Mouse (Mus musculus) heart, embryonic 11.5 days (tissue): Measurements from ENCODE around the gene Adcy1. TPM values are rescaled to one million over a fixed set of nuclear protein-coding genes. Genes with fewer than 3 reads are reported as not detected.

ENCODE experiments used
- ATAC-seq: fragments of 200-750 bp; cut with Nextera tagmentation; replicated peaks from 2 replicates; pipeline ENCODE4 v1.8.0; 2017; ENCODE audit warnings: moderate library complexity; ENCODE audit not compliant: insufficient number of reproducible peaks, low FRiP score, low TSS enrichment
- H3K27ac ChIP-seq: fragments of 300-500 bp; sonication (generic); 2 replicates; pipeline ENCODE4 v1.5.1; 2014; ENCODE audit warnings: mild to moderate bottlenecking, low read depth, low read length
- H3K27me3 ChIP-seq: fragments of 300-500 bp; sonication (generic); 2 replicates; pipeline ENCODE4 v1.6.1; 2014; ENCODE audit warnings: mild to moderate bottlenecking, low read length, mixed read lengths; ENCODE audit not compliant: control insufficient read depth, insufficient read depth
- H3K36me3 ChIP-seq: fragments of 300-500 bp; sonication (generic); 2 replicates; pipeline ENCODE4 v1.6.1; 2014; ENCODE audit warnings: mild to moderate bottlenecking, low read length, moderate library complexity, mixed read lengths; ENCODE audit not compliant: control insufficient read depth, insufficient read depth
- H3K4me1 ChIP-seq: fragments of 300-500 bp; sonication (generic); 2 replicates; pipeline ENCODE4 v1.6.1; 2014; ENCODE audit warnings: low read length; ENCODE audit not compliant: control insufficient read depth, insufficient read depth
- H3K4me2 ChIP-seq: fragments of 300-500 bp; sonication (generic); 2 replicates; pipeline ENCODE4 v1.6.1; 2014; ENCODE audit warnings: mild to moderate bottlenecking, moderate library complexity
- H3K4me3 ChIP-seq: fragments of 300-500 bp; sonication (generic); 2 replicates; pipeline ENCODE4 v1.5.1; 2014; ENCODE audit warnings: low read depth, low read length
- H3K9ac ChIP-seq: fragments of 300-500 bp; sonication (generic); 2 replicates; pipeline ENCODE4 v1.6.1; 2014; ENCODE audit warnings: mild to moderate bottlenecking, low read depth, low read length, moderate library complexity
- H3K9me3 ChIP-seq: fragments of 300-500 bp; sonication (generic); replicated peaks from 2 replicates; pipeline ENCODE4 v1.6.1; 2016; ENCODE audit warnings: low read length; ENCODE audit not compliant: control insufficient read depth
- WGBS: fragments of 180-500 bp; shearing (Covaris S2); extraction: QIAGEN DNeasy Blood & Tissue Kit; methylation state at CpG from one replicate; pipeline ENCODE4 v1.1.7; 2014; ENCODE audit not compliant: insufficient replicate concordance; 5-methylcytosine and 5-hydroxymethylcytosine counted together
- polyA plus RNA-seq: library from polyadenylated mRNA; unstranded; fragments of >200 nt; fragmentation: Nextera tagmentation; extraction: Ambion mirVana; gene quantifications from 2 replicates; pipeline ENCODE4 v1.2.1, GENCODE M21; 2014

Adcy1 gene
- polyA plus RNA-seq, 1 experiment from 2014 or later, result 2.5 TPM

- Histone ChIP-seq H3K4me3 (no peak overlapping the region), H3K4me1 (peaks cover 5% of the 10 kb centered on the region; the same call in 1 of the 2 replicates), H3K9me3 (no peaks in the 10 kb centered on the region), H3K36me3 (no peaks in the 10 kb centered on the region), H3K27me3 (no peaks in the 10 kb centered on the region), H3K27ac (no peak overlapping the region), H3K9ac (no peak overlapping the region), H3K4me2 (no peak overlapping the region)
- ATAC-seq, result no peak
- WGBS, result 75% methylated on average over 3 of the region's 3 CpGs
These were observed 13.2 kb downstream of the Adcy1 start for GRCm38 (mm10) chr11:7076510-7076909.

GRCm38 (mm10) chr11:7081893-7082292 is 18.6 kb downstream of the Adcy1 start:
- no peak for ATAC-seq
- no peak overlapping the region for H3K4me2 ChIP-seq
- H3K36me3 ChIP-seq, result no peaks in the 10 kb centered on the region
- no peak overlapping the region for H3K27ac ChIP-seq
- H3K4me1 ChIP-seq, result peaks cover 2% of the 10 kb centered on the region; the same call in 1 of the 2 replicates
- WGBS, result 93% methylated on average over 1 of the region's 1 CpGs
- H3K9me3 ChIP-seq, result no peaks in the 10 kb centered on the region
- H3K4me3 ChIP-seq, result no peak overlapping the region
- H3K9ac ChIP-seq, result no peak overlapping the region
- no peaks in the 10 kb centered on the region for H3K27me3 ChIP-seq

GRCm38 (mm10) chr11:7083911-7084310 is 20.6 kb downstream of the Adcy1 start:
- Histone ChIP-seq H3K4me1 (peaks cover 2% of the 10 kb centered on the region; the same call in 1 of the 2 replicates), H3K36me3 (no peaks in the 10 kb centered on the region), H3K9ac (no peak overlapping the region), H3K4me2 (no peak overlapping the region), H3K9me3 (no peaks in the 10 kb centered on the region), H3K27me3 (no peaks in the 10 kb centered on the region), H3K4me3 (no peak overlapping the region), H3K27ac (no peak overlapping the region)
- ATAC-seq, result no peak
- 86% methylated on average over 1 of the region's 1 CpGs for WGBS

GRCm38 (mm10) chr11:7085184-7085583 is 21.9 kb downstream of the Adcy1 start:
- Histone ChIP-seq H3K9ac (no peak overlapping the region), H3K27ac (no peak overlapping the region), H3K9me3 (no peaks in the 10 kb centered on the region), H3K4me1 (peaks cover 2% of the 10 kb centered on the region; the same call in 1 of the 2 replicates), H3K4me3 (no peak overlapping the region), H3K27me3 (no peaks in the 10 kb centered on the region), H3K36me3 (no peaks in the 10 kb centered on the region), H3K4me2 (no peak overlapping the region)
- no peak for ATAC-seq
- 85% methylated on average over 5 of the region's 5 CpGs for WGBS

GRCm38 (mm10) chr11:7091120-7091519 is 27.8 kb downstream of the Adcy1 start:
- WGBS, result 90% methylated on average over 5 of the region's 5 CpGs
- no peak for ATAC-seq
- Histone ChIP-seq H3K4me2 (no peak overlapping the region), H3K27me3 (no peaks in the 10 kb centered on the region), H3K4me1 (no peaks in the 10 kb centered on the region), H3K4me3 (no peak overlapping the region), H3K27ac (no peak overlapping the region), H3K36me3 (no peaks in the 10 kb centered on the region), H3K9me3 (0 out of 2 replicates have a peak, but pooled peaks cover 3% of the 10 kb centered on the region), H3K9ac (no peak overlapping the region)

DNA sequence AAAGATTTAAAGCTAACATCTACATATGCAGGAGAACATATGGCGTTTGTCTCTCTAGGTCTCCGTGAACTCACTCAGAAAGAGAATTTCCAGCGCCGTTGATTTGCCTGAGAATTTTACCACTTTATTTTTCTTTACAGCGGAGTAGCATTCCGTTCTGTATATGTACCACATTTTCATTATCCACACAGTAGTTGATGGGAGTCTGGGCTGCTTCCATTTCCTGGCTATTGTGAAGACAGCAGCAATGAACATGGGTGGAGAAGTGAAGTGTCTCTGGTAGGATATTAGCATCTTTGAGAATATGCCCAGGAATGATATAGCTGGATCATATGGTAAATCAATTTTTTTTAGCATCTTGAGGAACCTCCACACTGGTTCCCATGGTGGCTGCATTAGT is 31.6 kb downstream of the Adcy1 start:
- 0 out of 2 replicates have a peak, but pooled peaks cover 3% of the 10 kb centered on the region for H3K9me3 ChIP-seq
- no peak overlapping the region for H3K27ac ChIP-seq
- H3K27me3 ChIP-seq, result no peaks in the 10 kb centered on the region
- no peak overlapping the region for H3K4me2 ChIP-seq
- 90% methylated on average over 6 of the region's 6 CpGs for WGBS
- H3K36me3 ChIP-seq, result no peaks in the 10 kb centered on the region
- ATAC-seq, result no peak
- no peak overlapping the region for H3K9ac ChIP-seq
- no peak overlapping the region for H3K4me3 ChIP-seq
- no peaks in the 10 kb centered on the region for H3K4me1 ChIP-seq

GRCm38 (mm10) chr11:7101674-7102073 is 38.4 kb downstream of the Adcy1 start:
- 83% methylated on average over 6 of the region's 6 CpGs for WGBS
- no peak for ATAC-seq
- Histone ChIP-seq H3K4me2 (no peak overlapping the region), H3K27ac (no peak overlapping the region), H3K36me3 (no peaks in the 10 kb centered on the region), H3K27me3 (no peaks in the 10 kb centered on the region), H3K4me3 (no peak overlapping the region), H3K4me1 (no peaks in the 10 kb centered on the region), H3K9me3 (no peaks in the 10 kb centered on the region), H3K9ac (no peak overlapping the region)

- Histone ChIP-seq H3K36me3 (no peaks in the 10 kb centered on the region), H3K9me3 (no peaks in the 10 kb centered on the region), H3K4me1 (no peaks in the 10 kb centered on the region), H3K27me3 (no peaks in the 10 kb centered on the region), H3K9ac (no peak overlapping the region), H3K27ac (no peak overlapping the region), H3K4me3 (no peak overlapping the region), H3K4me2 (no peak overlapping the region)
- WGBS, result 70% methylated on average over 14 of the region's 14 CpGs
- ATAC-seq, result no peak
These were observed 39.2 kb downstream of the Adcy1 start for GRCm38 (mm10) chr11:7102256-7103194.

- no peak overlapping the region for H3K4me3 ChIP-seq
- WGBS, result 81% methylated on average over 8 of the region's 8 CpGs
- H3K36me3 ChIP-seq, result no peaks in the 10 kb centered on the region
- H3K4me1 ChIP-seq, result no peaks in the 10 kb centered on the region
- no peak overlapping the region for H3K4me2 ChIP-seq
- no peak overlapping the region for H3K27ac ChIP-seq
- ATAC-seq, result no peak
- no peaks in the 10 kb centered on the region for H3K9me3 ChIP-seq
- H3K27me3 ChIP-seq, result no peaks in the 10 kb centered on the region
- H3K9ac ChIP-seq, result no peak overlapping the region
These were observed 42.0 kb downstream of the Adcy1 start for GRCm38 (mm10) chr11:7105337-7105736.
